Mouse (Mus musculus) MEL (cell line): ENCODE results near the gene Usp49. TPM values are rescaled to one million over a fixed set of nuclear protein-coding genes. Genes with fewer than 3 reads are reported as not detected.

ENCODE experiments used
- DNase-seq: peaks from one replicate; pipeline ENCODE4 v3.0.0; 2011; ENCODE audit warnings: low read depth, low spot score
- H3K27ac ChIP-seq: 2 replicates; pipeline ENCODE4 v1.5.1; 2012; ENCODE audit warnings: low read depth, mild to moderate bottlenecking, control low read depth, low read length, moderate library complexity; ENCODE audit not compliant: control insufficient read depth
- H3K27me3 ChIP-seq, 2 experiments: fragments of 150-350 bp in 1 of 2; sonication (generic) in 1 of 2; 2 replicates each; pipeline ENCODE4 v1.6.1; 2012; ENCODE audit warnings: low read length in 2 of 2, mild to moderate bottlenecking in 2 of 2, improper control_type of control experiment in 1 of 2, moderate library complexity in 1 of 2; ENCODE audit not compliant: insufficient read depth in 2 of 2, control insufficient read depth in 1 of 2
- H3K36me3 ChIP-seq, 2 experiments: 2 replicates each; pipeline ENCODE4 v1.6.1; 2012 to 2014; ENCODE audit warnings: low read length in 2 of 2, improper control_type of control experiment in 1 of 2, inconsistent platforms in 1 of 2, mild to moderate bottlenecking in 1 of 2; ENCODE audit not compliant: insufficient read depth in 2 of 2, control insufficient read depth in 1 of 2
- H3K4me1 ChIP-seq, 2 experiments: fragments of 150-350 bp in 1 of 2; sonication (generic) in 1 of 2; 2 replicates each; pipeline ENCODE4 v1.6.1; 2012; ENCODE audit warnings: low read length in 2 of 2, improper control_type of control experiment in 1 of 2, mild to moderate bottlenecking in 1 of 2; ENCODE audit not compliant: insufficient read depth in 2 of 2, control insufficient read depth in 1 of 2
- H3K4me3 ChIP-seq, 2 experiments: fragments of 150-350 bp in 1 of 2; sonication (generic) in 1 of 2; 2 replicates each; pipeline ENCODE4 v1.5.1; 2012; ENCODE audit warnings: low read depth in 2 of 2, low read length in 2 of 2, mild to moderate bottlenecking in 2 of 2, moderate library complexity in 2 of 2, control low read depth in 1 of 2, improper control_type of control experiment in 1 of 2; ENCODE audit not compliant: control insufficient read depth in 1 of 2, insufficient read depth in 1 of 2
- H3K79me2 ChIP-seq: 2 replicates; pipeline ENCODE4 v1.6.1; 2012; ENCODE audit warnings: mild to moderate bottlenecking, low read length, moderate library complexity; ENCODE audit not compliant: control insufficient read depth, poor library complexity, insufficient read depth
- H3K9ac ChIP-seq: 2 replicates; pipeline ENCODE4 v1.6.1; 2012; ENCODE audit warnings: low read depth, mild to moderate bottlenecking, control low read depth, low read length, moderate library complexity; ENCODE audit not compliant: control insufficient read depth, poor library complexity, severe bottlenecking
- H3K9me3 ChIP-seq: fragments of 150-350 bp; sonication (generic); replicated peaks from 2 replicates; pipeline ENCODE4 v1.6.1; 2012; ENCODE audit warnings: mild to moderate bottlenecking, low read length, improper control_type of control experiment, moderate library complexity; ENCODE audit not compliant: insufficient read depth
- BHLHE40 ChIP-seq: IDR thresholded peaks from 2 replicates; pipeline ENCODE4 v1.6.1; 2012; ENCODE audit warnings: low read depth, mild to moderate bottlenecking, inconsistent platforms, low read length, improper control_type of control experiment, borderline replicate concordance
- CHD1 ChIP-seq: IDR thresholded peaks from 2 replicates; pipeline ENCODE4 v1.6.1; 2012; ENCODE audit warnings: low read depth, mild to moderate bottlenecking, inconsistent platforms, low read length, improper control_type of control experiment
- CHD2 ChIP-seq: IDR thresholded peaks from 2 replicates; pipeline ENCODE4 v1.6.1; 2011; ENCODE audit warnings: low read length, improper control_type of control experiment
- CTCF ChIP-seq, 3 experiments: IDR thresholded peaks in 2 of 3; conservative IDR thresholded peaks in 1 of 3; 2 replicates each; pipeline ENCODE4 v1.5.1; 2011 to 2012; ENCODE audit warnings: low read length in 3 of 3, low read depth in 2 of 3, mild to moderate bottlenecking in 2 of 3, improper control_type of control experiment in 1 of 3, inconsistent platforms in 1 of 3, mixed read lengths in 1 of 3, moderate library complexity in 1 of 3; ENCODE audit not compliant: control insufficient read depth in 1 of 3, insufficient read depth in 1 of 3, poor library complexity in 1 of 3, severe bottlenecking in 1 of 3
- E2F4 ChIP-seq: IDR thresholded peaks from 2 replicates; pipeline ENCODE4 v1.6.1; 2011; ENCODE audit warnings: low read depth, low read length, improper control_type of control experiment, borderline replicate concordance
- ELF1 ChIP-seq: IDR thresholded peaks from 2 replicates; pipeline ENCODE4 v1.6.1; 2014; ENCODE audit warnings: low read depth, mild to moderate bottlenecking, inconsistent platforms, low read length, improper control_type of control experiment, moderate library complexity
- EP300 ChIP-seq, 2 experiments: IDR thresholded peaks; 2 replicates each; pipeline ENCODE4 v1.6.1; 2011; ENCODE audit warnings: improper control_type of control experiment in 2 of 2, low read length in 2 of 2, low read depth in 1 of 2, mild to moderate bottlenecking in 1 of 2
- ETS1 ChIP-seq: IDR thresholded peaks from 2 replicates; pipeline ENCODE4 v1.6.1; 2012; ENCODE audit warnings: low read depth, mild to moderate bottlenecking, inconsistent platforms, low read length, improper control_type of control experiment, moderate library complexity
- GABPA ChIP-seq: IDR thresholded peaks from 2 replicates; pipeline ENCODE4 v1.6.1; 2012; ENCODE audit warnings: low read depth, mild to moderate bottlenecking, inconsistent platforms, low read length, improper control_type of control experiment, moderate library complexity
- GATA1 ChIP-seq: IDR thresholded peaks from 2 replicates; pipeline ENCODE4 v1.6.1; 2011; ENCODE audit warnings: low read depth, low read length, improper control_type of control experiment
- HCFC1 ChIP-seq: IDR thresholded peaks from 2 replicates; pipeline ENCODE4 v1.6.1; 2012; ENCODE audit warnings: low read depth, mild to moderate bottlenecking, inconsistent platforms, low read length, improper control_type of control experiment, moderate library complexity
- JUND ChIP-seq: IDR thresholded peaks from 2 replicates; pipeline ENCODE4 v1.6.1; 2011; ENCODE audit warnings: low read depth, mild to moderate bottlenecking, improper control_type of control experiment, low read length
- MAFK ChIP-seq: IDR thresholded peaks from 2 replicates; pipeline ENCODE4 v1.6.1; 2011; ENCODE audit warnings: low read depth, mild to moderate bottlenecking, low read length, improper control_type of control experiment, borderline replicate concordance
- MAX ChIP-seq: IDR thresholded peaks from 2 replicates; pipeline ENCODE4 v1.6.1; 2011; ENCODE audit warnings: low read length, improper control_type of control experiment
- MEF2A ChIP-seq: IDR thresholded peaks from 2 replicates; pipeline ENCODE4 v1.6.1; 2014; ENCODE audit warnings: low read depth, mild to moderate bottlenecking, inconsistent platforms, low read length, improper control_type of control experiment; ENCODE audit not compliant: poor library complexity, insufficient replicate concordance, severe bottlenecking; ENCODE audit errors: extremely low read depth
- MXI1 ChIP-seq: IDR thresholded peaks from 2 replicates; pipeline ENCODE4 v1.6.1; 2011; ENCODE audit warnings: mild to moderate bottlenecking, low read depth, low read length, improper control_type of control experiment
- NELFE ChIP-seq: IDR thresholded peaks from 2 replicates; pipeline ENCODE4 v1.6.1; 2011; ENCODE audit warnings: low read depth, low read length, improper control_type of control experiment
- POLR2AphosphoS5 ChIP-seq: IDR thresholded peaks from 2 replicates; pipeline ENCODE4 v1.6.1; 2012; ENCODE audit warnings: low read depth, borderline replicate concordance, mild to moderate bottlenecking, inconsistent platforms, low read length, moderate library complexity, mixed read lengths
- RAD21 ChIP-seq: IDR thresholded peaks from 2 replicates; pipeline ENCODE4 v1.6.1; 2011; ENCODE audit warnings: mild to moderate bottlenecking, low read depth, low read length, improper control_type of control experiment
- RCOR1 ChIP-seq: IDR thresholded peaks from 2 replicates; pipeline ENCODE4 v1.6.1; 2012; ENCODE audit warnings: low read depth, mild to moderate bottlenecking, inconsistent platforms, low read length, improper control_type of control experiment
- SIN3A ChIP-seq: IDR thresholded peaks from 2 replicates; pipeline ENCODE4 v1.6.1; 2012; ENCODE audit warnings: low read length, improper control_type of control experiment, inconsistent platforms
- SMC3 ChIP-seq: IDR thresholded peaks from 2 replicates; pipeline ENCODE4 v1.6.1; 2011; ENCODE audit warnings: low read depth, low read length, improper control_type of control experiment
- TBP ChIP-seq: IDR thresholded peaks from 2 replicates; pipeline ENCODE4 v1.8.0; 2011; ENCODE audit warnings: low read depth, low read length, improper control_type of control experiment
- USF1 ChIP-seq: IDR thresholded peaks from 2 replicates; pipeline ENCODE4 v1.6.1; 2014; ENCODE audit warnings: low read depth, mild to moderate bottlenecking, inconsistent platforms, low read length, improper control_type of control experiment, moderate library complexity
- USF2 ChIP-seq, 2 experiments: IDR thresholded peaks; 2 replicates each; pipeline ENCODE4 v1.6.1; 2011 to 2012; ENCODE audit warnings: improper control_type of control experiment in 2 of 2, low read length in 2 of 2, borderline replicate concordance in 1 of 2, inconsistent platforms in 1 of 2, low read depth in 1 of 2, mild to moderate bottlenecking in 1 of 2; ENCODE audit not compliant: insufficient read depth in 1 of 2
- ZC3H11A ChIP-seq: IDR thresholded peaks from 2 replicates; pipeline ENCODE4 v1.6.1; 2012; ENCODE audit warnings: low read depth, mild to moderate bottlenecking, inconsistent platforms, low read length, improper control_type of control experiment
- ZKSCAN1 ChIP-seq: IDR thresholded peaks from 2 replicates; pipeline ENCODE4 v1.6.1; 2012; ENCODE audit warnings: low read depth, mild to moderate bottlenecking, inconsistent platforms, low read length, improper control_type of control experiment, moderate library complexity
- ZNF384 ChIP-seq: IDR thresholded peaks from 2 replicates; pipeline ENCODE4 v1.6.1; 2012; ENCODE audit warnings: low read depth, mild to moderate bottlenecking, inconsistent platforms, low read length, improper control_type of control experiment
- polyA plus RNA-seq, 2 experiments: library from polyadenylated mRNA; stranded (reverse) in 1 of 2; unstranded in 1 of 2; fragments of >175 nt in 1 of 2; fragments of >200 nt in 1 of 2; gene quantifications; 2 replicates each; pipeline versions ENCODE4 v1.2.1 to v1.2.4; 2012; ENCODE audit warnings: low replicate concordance in 2 of 2, low read depth in 1 of 2; ENCODE audit not compliant: insufficient read length in 2 of 2, insufficient read depth in 1 of 2, missing spikeins in 1 of 2
- total RNA-seq: library from RNA; depleted of rRNA; stranded (reverse); fragments of 300-350 nt; gene quantifications from 2 replicates; pipeline ENCODE4 v1.2.3, GENCODE M21; 2012

Gene Usp49
- total and polyA plus RNA-seq, 3 experiments = 5.2 to 16.1 TPM; not detected in 1

- Histone ChIP-seq H3K4me3 (no peak overlapping the region), H3K79me2 (no peaks in the 10 kb centered on the region), H3K36me3 (no peaks in the 10 kb centered on the region; a peak in 1 of 4 replicates), H3K27me3 (no peaks in the 10 kb centered on the region), H3K4me1 (no peaks in the 10 kb centered on the region), H3K9ac (no peak overlapping the region), H3K27ac (no peak overlapping the region), H3K9me3 (no peaks in the 10 kb centered on the region)
- DNase-seq = no peak
- TF ChIP-seq JUND (no peak), POLR2AphosphoS5 (no peak), SMC3 (no peak), BHLHE40 (no peak), TBP (no peak), RCOR1 (no peak), GABPA (no peak), ETS1 (no peak), MAX (no peak), RAD21 (no peak), EP300 (IDR thresholded peaks at IDR 0.05; ENCODE audit: low read depth in 1 of 2, low read length in 2 of 2) (no peak), ELF1 (no peak), ZNF384 (no peak)
These were observed 42.0 kb downstream of the Usp49 start for GRCm38 (mm10) chr17:47672311-47673111.

GRCm38 (mm10) chr17:47676581-47676980 is 46.1 kb downstream of the Usp49 start:
- peak; percentile 60 for DNase-seq
- TF ChIP-seq CHD2 (no peak), GATA1 (no peak), MEF2A (no peak), ZNF384 (no peak), HCFC1 (no peak), NELFE (no peak), SIN3A (no peak), E2F4 (no peak), CHD1 (no peak), ZC3H11A (peak; percentile 48), CTCF (IDR thresholded peaks at IDR 0.05 in 2 of 3, conservative IDR thresholded peaks at IDR 0.05 in 1 of 3; ENCODE audit: control insufficient read depth in 1 of 3, insufficient read depth in 1 of 3, low read depth in 2 of 3, low read length in 3 of 3, poor library complexity in 1 of 3, severe bottlenecking in 1 of 3) (peak; percentile 59 to 78 (median 75)), EP300 (IDR thresholded peaks at IDR 0.05; ENCODE audit: low read depth in 1 of 2, low read length in 2 of 2) (no peak), MXI1 (no peak), MAX (no peak), RAD21 (peak; percentile 62), ZKSCAN1 (no peak), USF2 (IDR thresholded peaks at IDR 0.05; ENCODE audit: borderline replicate concordance in 1 of 2, insufficient read depth in 1 of 2, low read depth in 1 of 2, low read length in 2 of 2) (no peak), USF1 (no peak), MAFK (no peak), SMC3 (peak; percentile 83)
- no peaks in the 10 kb centered on the region for H3K79me2 ChIP-seq
- no peak overlapping the region for H3K9ac ChIP-seq
- no peak overlapping the region for H3K4me3 ChIP-seq
- no peaks in the 10 kb centered on the region; a peak in 1 of 4 replicates for H3K36me3 ChIP-seq
- no peaks in the 10 kb centered on the region for H3K9me3 ChIP-seq
- H3K27ac ChIP-seq = no peak overlapping the region
- H3K4me1 ChIP-seq = no peaks in the 10 kb centered on the region
- no peaks in the 10 kb centered on the region for H3K27me3 ChIP-seq
